Mouse (Mus musculus) kidney, adult 2 months (tissue): ENCODE measurements around the gene Maoa.

ENCODE experiments used
- CTCF ChIP-seq: fragments of 200-500 bp; conservative IDR thresholded peaks from 2 replicates; pipeline ENCODE4 v1.5.1; 2011; ENCODE audit warnings: low read depth, mild to moderate bottlenecking, control low read depth, low read length, moderate library complexity, mixed read lengths; ENCODE audit not compliant: insufficient read depth, insufficient read length
- POLR2A ChIP-seq: fragments of 200-500 bp; IDR thresholded peaks from one replicate; pipeline ENCODE4 v1.6.1; 2011; ENCODE audit warnings: low read depth, low read length, control low read depth

DNA sequence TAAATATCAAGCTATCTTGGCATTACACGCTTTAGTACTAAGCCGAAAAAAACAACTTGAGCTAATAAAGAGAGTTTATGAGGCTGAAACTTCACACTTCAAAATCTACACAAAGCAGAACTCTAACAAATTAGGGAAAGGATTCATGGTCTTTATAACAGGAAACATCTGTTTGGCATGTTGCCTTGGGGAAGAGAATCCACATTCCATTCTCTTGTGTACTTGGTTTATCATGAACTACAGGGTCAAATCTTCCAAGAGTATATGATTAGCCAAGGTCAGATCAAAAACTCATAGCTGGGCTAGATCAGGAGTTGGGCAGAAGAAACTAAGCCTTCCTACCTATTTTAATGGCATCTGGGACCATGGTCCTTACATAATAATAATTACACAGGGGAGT, 37.0 kb downstream of the Maoa start:
- no peak for TF ChIP-seq CTCF
- no peak for TF ChIP-seq POLR2A
